Mouse (Mus musculus) thymus, postnatal 10 days (tissue): ENCODE measurements around the gene Nphs2.

Source experiments
- DNase-seq, 2 experiments: peaks; one replicate each; pipeline ENCODE4 v3.0.0; 2021; ENCODE audit warnings: low spot score in 2 of 2

Nphs2 gene

GRCm38 (mm10) chr1:156352466-156352865, 41.9 kb downstream of the Nphs2 start:
- no peak for DNase-seq

- DNase-seq, result no peak
Observed at GRCm38 (mm10) chr1:156365740-156366139, 55.2 kb downstream of the Nphs2 start, which contains the start of gene Gm2000. Gm2000 (plus strand) TSS chr1:156366040.
